Mouse (Mus musculus) hindbrain, embryonic 15.5 days (tissue): ENCODE results near the gene Grk1. TPM values are rescaled to one million over a fixed set of nuclear protein-coding genes. Genes with fewer than 3 reads are reported as not detected.

Experiments used
- ATAC-seq: fragments of 200-750 bp; cut with Nextera tagmentation; 2 replicates; pipeline ENCODE4 v1.8.0; 2017; ENCODE audit warnings: low read depth, moderate number of reproducible peaks, moderate TSS enrichment; ENCODE audit not compliant: low FRiP score
- H3K27ac ChIP-seq: fragments of 300-500 bp; sonication (generic); replicated peaks from 2 replicates; pipeline ENCODE4 v1.5.1; 2015; ENCODE audit warnings: mild to moderate bottlenecking, inconsistent platforms
- H3K27me3 ChIP-seq: fragments of 300-500 bp; sonication (generic); 2 replicates; pipeline ENCODE4 v1.6.1; 2015; ENCODE audit warnings: control low read depth, inconsistent platforms
- H3K36me3 ChIP-seq: fragments of 300-500 bp; sonication (generic); 2 replicates; pipeline ENCODE4 v1.6.1; 2015; ENCODE audit warnings: control low read depth, inconsistent platforms
- H3K4me1 ChIP-seq: fragments of 300-500 bp; sonication (generic); replicated peaks from 2 replicates; pipeline ENCODE4 v1.6.1; 2015; ENCODE audit warnings: control low read depth, inconsistent platforms
- H3K4me2 ChIP-seq: fragments of 300-500 bp; sonication (generic); 2 replicates; pipeline ENCODE4 v1.6.1; 2015; ENCODE audit warnings: moderate library complexity, mild to moderate bottlenecking, inconsistent platforms
- H3K4me3 ChIP-seq: fragments of 300-500 bp; sonication (generic); 2 replicates; pipeline ENCODE4 v1.5.1; 2015; ENCODE audit warnings: mild to moderate bottlenecking, inconsistent platforms
- H3K9ac ChIP-seq: fragments of 300-500 bp; sonication (generic); 2 replicates; pipeline ENCODE4 v1.6.1; 2015; ENCODE audit warnings: inconsistent platforms
- H3K9me3 ChIP-seq: fragments of 300-500 bp; sonication (generic); 2 replicates; pipeline ENCODE4 v1.6.1; 2016; ENCODE audit warnings: control low read depth, inconsistent platforms
- WGBS: fragments of 180-500 bp; shearing (Covaris S2); methylation state at CpG from one replicate; pipeline ENCODE4 v1.1.7; 2015; 5-methylcytosine and 5-hydroxymethylcytosine counted together
- polyA plus RNA-seq: library from polyadenylated mRNA; unstranded; fragments of >200 nt; fragmentation: Nextera tagmentation; extraction: Ambion mirVana; gene quantifications from 2 replicates; pipeline ENCODE4 v1.2.1, GENCODE M21; 2015

The Grk1 gene
- polyA plus RNA-seq: not detected in 2 replicates

- WGBS: 88% methylated on average over 5 of the region's 5 CpGs
- Histone ChIP-seq H3K36me3 (no peaks in the 10 kb centered on the region), H3K4me3 (no peak within 1 kb of the TSS), H3K9me3 (no peaks in the 10 kb centered on the region), H3K27me3 (no peaks in the 10 kb centered on the region), H3K4me2 (no peak within 1 kb of the TSS), H3K27ac (no peak within 1 kb of the TSS), H3K9ac (no peak within 1 kb of the TSS), H3K4me1 (no peaks in the 10 kb centered on the region)
- ATAC-seq: no peak
These were observed at the start of gene Grk1 for GRCm38 (mm10) chr8:13404666-13405131. Gene Grk1 (plus strand): TSS chr8:13405081.

- ATAC-seq: no peak
- 83% methylated on average over 6 of the region's 6 CpGs for WGBS
- no peaks in the 10 kb centered on the region for H3K27me3 ChIP-seq
- peaks cover 53% of the 10 kb centered on the region for H3K36me3 ChIP-seq
- no peak overlapping the region for H3K27ac ChIP-seq
- no peaks in the 10 kb centered on the region for H3K4me1 ChIP-seq
- H3K9me3 ChIP-seq: no peaks in the 10 kb centered on the region
- H3K4me3 ChIP-seq: no peak overlapping the region
- H3K9ac ChIP-seq: no peak overlapping the region
- no peak overlapping the region for H3K4me2 ChIP-seq
These were observed 48.7 kb upstream of the Grk1 start for GRCm38 (mm10) chr8:13356221-13356620.

- peaks cover 53% of the 10 kb centered on the region for H3K36me3 ChIP-seq
- no peak overlapping the region for H3K9ac ChIP-seq
These were observed 48.2 kb upstream of the Grk1 start for GRCm38 (mm10) chr8:13356681-13357080.

GRCm38 (mm10) chr8:13360213-13360612 lies 44.7 kb upstream of the Grk1 start:
- H3K36me3 ChIP-seq: peaks cover 62% of the 10 kb centered on the region
- no peak overlapping the region for H3K9ac ChIP-seq
- WGBS: 88% methylated on average over 7 of the region's 7 CpGs
- H3K27me3 ChIP-seq: no peaks in the 10 kb centered on the region
- no peak overlapping the region for H3K27ac ChIP-seq
- no peak for ATAC-seq
- no peaks in the 10 kb centered on the region for H3K4me1 ChIP-seq
- H3K4me3 ChIP-seq: no peak overlapping the region
- no peaks in the 10 kb centered on the region for H3K9me3 ChIP-seq
- H3K4me2 ChIP-seq: no peak overlapping the region

More at GRCm38 (mm10) chr8:13356681-13357080, 48.2 kb upstream of the Grk1 start:
- Histone ChIP-seq H3K27ac (no peak overlapping the region), H3K4me1 (no peaks in the 10 kb centered on the region), H3K4me3 (no peak overlapping the region), H3K27me3 (no peaks in the 10 kb centered on the region), H3K4me2 (no peak overlapping the region), H3K9me3 (no peaks in the 10 kb centered on the region)
- ATAC-seq: no peak
- 81% methylated on average over 10 of the region's 10 CpGs for WGBS

- WGBS: 99% methylated on average over 6 of the region's 6 CpGs
- H3K27ac ChIP-seq: no peak overlapping the region
- no peak overlapping the region for H3K4me3 ChIP-seq
- H3K4me1 ChIP-seq: no peaks in the 10 kb centered on the region
- no peak for ATAC-seq
- no peak overlapping the region for H3K9ac ChIP-seq
- H3K36me3 ChIP-seq: peaks cover 62% of the 10 kb centered on the region
- no peaks in the 10 kb centered on the region for H3K27me3 ChIP-seq
- no peaks in the 10 kb centered on the region for H3K9me3 ChIP-seq
- H3K4me2 ChIP-seq: no peak overlapping the region
These were observed 43.0 kb upstream of the Grk1 start for GRCm38 (mm10) chr8:13361865-13362264.

- H3K9me3 ChIP-seq: no peaks in the 10 kb centered on the region
- H3K4me3 ChIP-seq: no peak overlapping the region
- no peaks in the 10 kb centered on the region for H3K4me1 ChIP-seq
- H3K9ac ChIP-seq: no peak overlapping the region
- no peak overlapping the region for H3K27ac ChIP-seq
- WGBS: 90% methylated on average over 8 of the region's 8 CpGs
- H3K27me3 ChIP-seq: no peaks in the 10 kb centered on the region
- peak; percentile 40; the same call in 1 of the 2 replicates for ATAC-seq
- no peak overlapping the region for H3K4me2 ChIP-seq
- peaks cover 70% of the 10 kb centered on the region for H3K36me3 ChIP-seq
These were observed 31.7 kb upstream of the Grk1 start for GRCm38 (mm10) chr8:13373151-13373662.

- no peaks in the 10 kb centered on the region for H3K9me3 ChIP-seq
- 90% methylated on average over 7 of the region's 7 CpGs for WGBS
- H3K4me3 ChIP-seq: no peak overlapping the region
- ATAC-seq: no peak
- H3K36me3 ChIP-seq: peaks cover 23% of the 10 kb centered on the region
- H3K27ac ChIP-seq: no peak overlapping the region
- no peak overlapping the region for H3K9ac ChIP-seq
- no peaks in the 10 kb centered on the region for H3K27me3 ChIP-seq
- H3K4me1 ChIP-seq: no peaks in the 10 kb centered on the region
- no peak overlapping the region for H3K4me2 ChIP-seq
These were observed 23.3 kb upstream of the Grk1 start for GRCm38 (mm10) chr8:13381630-13382029.

- no peaks in the 10 kb centered on the region for H3K9me3 ChIP-seq
- ATAC-seq: no peak
- WGBS: 86% methylated on average over 3 of the region's 3 CpGs
- H3K27ac ChIP-seq: no peak overlapping the region
- peaks cover 20% of the 10 kb centered on the region for H3K36me3 ChIP-seq
- no peak overlapping the region for H3K4me2 ChIP-seq
- no peak overlapping the region for H3K9ac ChIP-seq
- H3K4me3 ChIP-seq: no peak overlapping the region
- H3K4me1 ChIP-seq: no peaks in the 10 kb centered on the region
- no peaks in the 10 kb centered on the region for H3K27me3 ChIP-seq
These were observed 22.3 kb upstream of the Grk1 start for GRCm38 (mm10) chr8:13382536-13382935.

GRCm38 (mm10) chr8:13382999-13383398 lies 21.9 kb upstream of the Grk1 start:
- H3K27me3 ChIP-seq: no peaks in the 10 kb centered on the region
- H3K27ac ChIP-seq: no peak overlapping the region
- H3K36me3 ChIP-seq: peaks cover 18% of the 10 kb centered on the region
- H3K4me3 ChIP-seq: no peak overlapping the region
- WGBS: 97% methylated on average over 4 of the region's 4 CpGs
- no peak for ATAC-seq
- H3K4me2 ChIP-seq: no peak overlapping the region
- H3K9me3 ChIP-seq: no peaks in the 10 kb centered on the region
- no peaks in the 10 kb centered on the region for H3K4me1 ChIP-seq
- H3K9ac ChIP-seq: no peak overlapping the region

GRCm38 (mm10) chr8:13386366-13386765 lies 18.5 kb upstream of the Grk1 start:
- no peak for ATAC-seq
- H3K36me3 ChIP-seq: no peaks in the 10 kb centered on the region
- no peaks in the 10 kb centered on the region for H3K9me3 ChIP-seq
- WGBS: 75% methylated on average over 13 of the region's 13 CpGs
- no peak overlapping the region for H3K27ac ChIP-seq
- H3K4me3 ChIP-seq: no peak overlapping the region
- no peaks in the 10 kb centered on the region for H3K4me1 ChIP-seq
- H3K9ac ChIP-seq: no peak overlapping the region
- H3K27me3 ChIP-seq: no peaks in the 10 kb centered on the region
- H3K4me2 ChIP-seq: no peak overlapping the region

GRCm38 (mm10) chr8:13387728-13388127 lies 17.2 kb upstream of the Grk1 start:
- 83% methylated on average over 8 of the region's 8 CpGs for WGBS
- no peak overlapping the region for H3K9ac ChIP-seq
- H3K36me3 ChIP-seq: no peaks in the 10 kb centered on the region
- no peak for ATAC-seq
- H3K27ac ChIP-seq: no peak overlapping the region
- H3K9me3 ChIP-seq: no peaks in the 10 kb centered on the region
- no peak overlapping the region for H3K4me2 ChIP-seq
- no peak overlapping the region for H3K4me3 ChIP-seq
- no peaks in the 10 kb centered on the region for H3K4me1 ChIP-seq
- no peaks in the 10 kb centered on the region for H3K27me3 ChIP-seq

- Histone ChIP-seq H3K36me3 (no peaks in the 10 kb centered on the region), H3K27me3 (no peaks in the 10 kb centered on the region), H3K4me2 (no peak overlapping the region), H3K27ac (no peak overlapping the region), H3K9ac (no peak overlapping the region), H3K4me1 (no peaks in the 10 kb centered on the region), H3K4me3 (no peak overlapping the region), H3K9me3 (no peaks in the 10 kb centered on the region)
- ATAC-seq: no peak
- WGBS: 93% methylated on average over 2 of the region's 2 CpGs
These were observed 16.1 kb upstream of the Grk1 start for GRCm38 (mm10) chr8:13388744-13389143.

GRCm38 (mm10) chr8:13393869-13394268 lies 11.0 kb upstream of the Grk1 start:
- no peak overlapping the region for H3K9ac ChIP-seq
- no peaks in the 10 kb centered on the region for H3K27me3 ChIP-seq
- no peak for ATAC-seq
- H3K27ac ChIP-seq: no peak overlapping the region
- WGBS: 90% methylated on average over 7 of the region's 7 CpGs
- H3K4me1 ChIP-seq: no peaks in the 10 kb centered on the region
- H3K4me2 ChIP-seq: no peak overlapping the region
- H3K36me3 ChIP-seq: no peaks in the 10 kb centered on the region
- H3K9me3 ChIP-seq: no peaks in the 10 kb centered on the region
- H3K4me3 ChIP-seq: no peak overlapping the region
